Mouse (Mus musculus) urinary bladder, adult 2 months (tissue): ENCODE data around the gene Cd80. TPM values are rescaled to one million over a fixed set of nuclear protein-coding genes. Genes with fewer than 3 reads are reported as not detected.
"Not testable (repeated sequence)": the region's sequence is repeated elsewhere in the genome, so short reads cannot be mapped to it uniquely, and the experiment has no call there.

ENCODE experiments used
- DNase-seq: peaks from one replicate; pipeline ENCODE4 v3.0.0; 2022; ENCODE audit warnings: low spot score
- polyA plus RNA-seq: library from polyadenylated mRNA; depleted of rRNA; stranded (reverse); fragments of >200 nt; gene quantifications from 2 replicates; pipeline ENCODE4 v1.2.3, GENCODE M21; 2012; rRNA removed

Cd80 gene
- 1.8 and 2.4 TPM in 2 replicates for polyA plus RNA-seq

DNA sequence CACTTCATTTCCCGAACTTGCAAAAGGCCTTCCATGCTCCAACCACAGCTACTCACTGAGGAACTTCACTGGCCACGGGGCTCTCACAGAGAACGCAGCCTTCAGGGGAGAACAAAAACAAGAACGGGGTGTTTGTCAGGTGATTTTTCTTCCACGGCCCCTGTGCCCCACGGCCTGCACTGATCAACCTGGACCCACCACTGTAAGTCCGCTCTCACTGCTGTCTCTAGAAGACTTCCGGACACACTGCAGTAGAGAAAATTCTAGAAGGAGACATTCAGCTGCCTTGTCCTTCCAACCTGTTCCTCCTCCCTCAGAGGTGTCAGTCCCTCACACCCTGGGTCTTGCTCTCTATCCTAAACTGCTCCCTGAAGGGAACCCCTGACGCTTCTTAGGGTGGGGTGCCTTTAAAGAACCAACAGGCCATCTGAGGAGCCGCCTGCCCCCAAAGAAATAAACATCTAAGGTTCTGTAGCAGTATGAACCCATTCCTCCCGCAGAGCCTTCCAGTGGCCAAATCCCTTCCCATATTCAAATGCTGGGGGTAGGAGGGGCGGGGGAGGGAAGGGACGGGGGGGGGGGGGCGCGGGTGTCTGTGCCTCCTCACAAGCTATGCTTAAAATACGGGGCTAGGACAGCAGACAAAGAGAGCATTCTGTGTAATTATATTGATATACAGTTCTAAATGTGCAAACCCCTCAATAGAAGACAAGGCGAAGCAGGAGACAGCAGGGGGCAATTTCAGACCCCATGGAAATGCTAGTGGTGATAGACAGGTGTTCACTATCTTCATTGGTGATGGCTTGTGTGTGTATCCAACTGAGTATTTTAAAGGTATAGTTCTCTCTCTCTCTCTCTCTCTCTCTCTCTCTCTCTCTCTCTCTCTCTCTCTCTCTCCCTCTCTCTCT is at the start of gene Cd80:
Cd80 (plus strand) TSS at position 51 of the 908 bp plus-strand sequence.
- no peak for DNase-seq

DNA sequence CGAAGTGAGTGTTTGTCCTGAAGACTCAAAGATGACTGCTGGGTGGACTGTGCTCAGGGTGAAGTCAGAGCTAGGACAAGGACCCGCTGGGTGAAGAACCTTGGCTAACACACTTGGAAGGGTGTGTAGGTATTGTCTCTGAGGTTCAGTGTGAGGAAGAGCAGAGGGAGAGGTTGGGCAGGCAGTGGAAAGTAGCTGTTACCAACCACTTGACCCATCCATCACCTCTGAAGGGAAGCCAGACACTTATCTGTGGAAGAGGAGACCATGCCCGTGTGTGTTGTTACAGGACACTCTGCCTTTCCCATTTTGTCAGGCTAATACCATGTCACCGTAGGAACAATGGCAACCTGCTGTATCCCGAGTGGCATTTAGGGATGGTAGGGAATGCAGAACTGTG is 49.1 kb upstream of the Cd80 start:
- no peak for DNase-seq

DNA sequence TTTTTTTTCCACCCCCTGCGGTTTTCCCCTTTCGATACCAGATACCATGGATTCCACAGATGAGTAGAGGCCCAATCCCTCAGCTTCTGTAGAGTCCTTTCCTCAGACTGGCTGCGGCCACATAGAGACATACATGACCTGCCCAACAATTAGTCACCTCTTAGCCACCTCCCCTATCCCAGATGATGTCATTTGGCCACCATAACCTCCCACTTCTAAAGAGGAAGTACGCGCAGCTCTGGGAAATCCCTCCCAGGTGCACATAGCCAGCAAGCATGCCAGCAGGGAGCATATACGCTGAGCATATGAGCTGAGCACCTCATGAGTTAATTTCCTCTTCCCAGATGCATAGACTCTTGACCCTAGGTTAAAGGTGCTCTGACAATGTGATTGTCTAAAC is 48.7 kb upstream of the Cd80 start:
- DNase-seq: no peak

DNA sequence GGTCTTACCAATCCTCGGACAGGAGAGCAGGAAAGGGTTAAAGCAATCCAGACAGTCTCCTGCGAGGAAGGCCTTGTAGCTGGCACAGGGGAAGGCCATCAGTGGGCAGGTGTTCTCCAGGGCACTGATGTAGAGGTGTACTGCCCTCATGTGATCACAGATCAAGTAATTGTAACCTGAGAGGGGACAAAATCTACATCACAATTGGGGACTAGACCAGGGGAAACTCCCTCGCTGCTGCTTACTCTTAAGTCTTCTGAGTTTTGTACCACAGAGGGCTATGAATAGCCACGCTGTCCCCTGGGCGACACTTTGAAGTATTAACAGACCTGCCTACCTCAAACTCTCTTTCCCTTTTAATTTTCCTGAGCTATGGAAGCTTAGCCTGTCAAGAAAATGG is 47.8 kb upstream of the Cd80 start:
- DNase-seq: no peak

DNA sequence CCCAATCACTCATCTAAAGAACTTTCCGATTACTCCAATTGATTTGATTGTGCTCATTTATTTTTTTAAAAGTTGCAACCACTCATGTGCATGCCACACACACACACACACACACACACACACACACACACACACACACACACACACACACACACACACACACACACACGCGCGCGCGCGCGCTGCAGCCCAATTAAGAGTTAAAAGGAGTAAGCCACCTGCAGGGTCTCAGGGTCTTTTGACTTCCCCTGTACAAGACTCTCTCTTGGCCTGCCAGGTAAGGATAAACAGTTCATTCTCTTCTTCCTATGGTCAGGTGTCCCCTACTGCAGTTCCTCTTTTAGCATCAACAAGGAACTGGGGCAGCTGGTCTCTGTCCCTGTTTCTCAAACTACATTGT is 46.9 kb upstream of the Cd80 start:
- no peak for DNase-seq

DNA sequence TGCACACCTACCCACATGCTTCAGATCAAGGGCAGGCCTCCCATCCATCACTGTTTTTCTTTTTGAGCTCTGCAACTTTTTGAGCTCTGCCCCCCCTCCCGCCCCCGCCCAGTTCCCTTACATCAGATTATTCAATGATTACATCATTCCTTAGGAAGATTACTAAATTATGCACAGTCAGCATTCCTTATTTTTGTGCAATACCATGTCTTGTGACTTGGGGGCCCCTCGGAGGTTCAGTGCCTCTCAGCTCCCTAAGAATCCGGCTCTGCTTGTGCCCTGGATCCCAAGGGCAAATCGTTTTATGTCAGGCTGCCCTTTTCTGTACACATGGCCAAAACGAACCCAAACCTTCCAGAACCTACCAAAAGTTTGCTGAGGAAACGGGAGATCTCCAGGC is 40.4 kb upstream of the Cd80 start:
- DNase-seq: no peak

DNA sequence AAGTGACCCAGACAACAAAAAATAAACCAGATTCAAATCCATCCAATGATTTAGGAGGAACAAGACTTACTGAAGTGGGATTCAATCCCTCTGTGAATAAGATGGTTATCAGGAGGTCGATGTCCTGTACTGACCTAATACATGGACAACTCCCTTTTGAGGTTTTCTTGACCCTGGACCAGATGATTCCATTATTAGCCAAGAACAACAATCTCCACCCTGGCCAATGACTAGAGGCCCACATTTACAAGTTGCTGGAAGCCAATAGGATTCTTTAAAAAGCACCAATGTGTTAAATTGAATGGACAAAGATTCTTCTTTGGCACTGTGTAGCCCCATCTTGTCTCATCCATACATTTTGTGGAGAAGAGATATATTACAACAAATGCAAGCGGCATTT is 30.0 kb upstream of the Cd80 start:
- no peak for DNase-seq

DNA sequence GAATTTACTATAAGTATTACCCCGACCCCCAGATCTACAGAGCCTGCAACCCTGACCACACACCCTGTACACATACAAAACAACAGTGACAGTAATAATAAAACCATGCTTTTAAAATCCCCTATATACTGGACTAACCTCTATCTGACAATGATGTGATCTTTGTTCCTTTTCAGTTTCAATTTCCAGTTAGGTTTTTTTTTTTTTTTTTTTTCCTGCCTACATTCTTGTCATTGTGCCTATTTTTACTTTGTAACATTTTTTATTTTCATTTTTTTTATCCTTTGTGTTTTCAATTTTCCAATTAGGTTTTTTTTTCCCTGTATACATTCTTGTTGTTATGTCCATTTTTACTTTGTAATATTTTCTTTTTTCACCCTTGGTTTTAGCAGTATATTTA is 29.6 kb upstream of the Cd80 start:
- DNase-seq: no peak

DNA sequence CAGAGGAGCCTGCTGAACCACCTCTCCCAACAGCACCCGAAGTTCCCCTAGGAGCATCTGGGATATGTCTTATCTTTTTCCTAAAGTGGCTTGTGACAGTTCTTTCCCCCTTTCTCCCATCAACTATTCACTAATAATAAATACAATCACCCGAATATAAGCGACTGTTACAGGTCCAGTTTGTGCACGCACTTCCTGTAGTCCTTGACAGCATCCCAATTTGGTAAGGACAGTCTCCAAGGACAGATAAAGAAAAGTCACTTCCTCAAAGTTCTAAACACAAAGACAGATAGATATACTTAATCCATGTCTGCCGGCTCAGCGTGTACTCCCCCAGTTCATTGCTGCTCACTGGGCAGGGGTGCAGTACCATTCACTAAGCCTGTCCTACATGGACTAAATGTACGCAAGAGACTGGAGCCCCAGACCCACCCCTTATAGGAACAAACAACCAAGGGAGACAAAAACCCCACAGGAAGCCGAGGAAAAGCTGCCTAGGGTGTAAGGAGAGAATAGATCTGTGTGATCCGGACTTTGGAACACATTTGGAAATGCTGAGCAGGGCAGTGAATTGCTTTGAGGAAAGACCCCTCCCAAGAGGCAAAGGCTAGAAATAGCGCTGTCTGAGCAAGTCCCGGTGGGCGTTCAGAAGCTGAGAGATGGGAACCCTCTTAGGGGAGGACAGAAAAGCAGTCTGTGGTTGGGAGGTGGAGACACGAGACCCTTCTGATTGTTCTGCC is 23.7 kb upstream of the Cd80 start:
- DNase-seq: no peak

DNA sequence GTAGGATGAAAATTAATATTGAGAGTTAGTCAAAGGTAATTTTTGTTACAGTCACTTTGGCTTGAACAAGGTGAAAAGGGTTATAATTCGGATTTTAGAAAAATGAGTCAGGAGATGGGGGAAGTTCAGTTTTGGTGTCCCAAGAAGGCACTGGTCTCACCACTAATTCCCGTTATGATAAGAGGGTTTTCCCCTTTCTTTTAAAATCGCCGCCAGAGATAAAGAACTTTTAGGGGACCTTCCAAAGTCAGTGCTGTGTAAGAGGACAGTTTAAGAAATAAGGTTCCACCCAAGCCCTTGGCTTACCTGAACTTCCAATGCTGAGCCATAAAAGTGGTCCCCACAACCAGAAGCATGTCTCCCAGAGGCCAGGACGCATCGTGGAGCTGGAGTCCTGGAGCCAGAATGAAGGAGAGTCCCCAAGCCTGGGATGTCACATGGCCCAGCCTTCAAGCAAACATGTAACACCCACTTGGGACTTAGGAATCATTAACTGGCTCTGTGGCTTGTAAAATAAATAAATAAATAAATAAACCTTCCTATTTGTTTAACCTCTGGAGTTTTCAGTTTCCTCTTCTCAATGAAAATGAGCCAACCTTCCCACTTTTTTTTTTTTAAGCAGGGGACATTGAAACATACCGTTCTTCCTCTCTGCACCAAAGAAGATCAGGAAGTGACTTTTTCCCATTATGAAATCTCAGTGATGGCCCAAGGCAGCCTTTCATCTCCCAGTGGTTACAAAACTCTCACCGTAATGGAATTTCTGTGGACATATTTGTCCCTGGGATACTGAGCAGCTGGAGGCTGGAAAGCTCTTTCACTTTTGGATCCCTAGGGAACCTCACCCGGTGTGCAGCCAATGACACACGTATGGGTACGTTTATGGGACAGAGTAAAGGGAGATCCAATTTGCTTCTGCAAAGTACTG is 22.6 kb upstream of the Cd80 start, which contains the start of gene Pla1a:
Pla1a (minus strand) TSS at position 648 of the 928 bp plus-strand sequence.
- no peak for DNase-seq

DNA sequence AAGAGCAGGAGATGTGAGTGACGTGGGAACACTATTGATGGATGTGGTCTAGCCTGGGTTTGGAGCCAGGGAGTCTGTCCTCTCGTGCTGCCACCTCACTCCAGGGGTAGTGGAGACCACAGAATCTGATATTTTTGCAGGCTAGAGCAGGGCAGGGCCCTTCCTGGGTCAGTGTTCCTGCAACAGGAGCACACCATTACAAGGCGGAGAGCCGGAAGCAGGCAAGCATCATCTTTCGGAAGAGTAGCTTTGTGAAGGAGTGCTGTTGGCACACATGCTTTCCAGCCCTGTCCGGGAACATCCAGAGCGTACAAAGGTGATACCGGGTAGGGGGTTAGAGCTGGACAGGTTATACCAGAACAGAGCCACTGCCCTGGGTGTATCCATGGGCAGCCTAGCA is 21.8 kb upstream of the Cd80 start:
- no peak for DNase-seq

DNA sequence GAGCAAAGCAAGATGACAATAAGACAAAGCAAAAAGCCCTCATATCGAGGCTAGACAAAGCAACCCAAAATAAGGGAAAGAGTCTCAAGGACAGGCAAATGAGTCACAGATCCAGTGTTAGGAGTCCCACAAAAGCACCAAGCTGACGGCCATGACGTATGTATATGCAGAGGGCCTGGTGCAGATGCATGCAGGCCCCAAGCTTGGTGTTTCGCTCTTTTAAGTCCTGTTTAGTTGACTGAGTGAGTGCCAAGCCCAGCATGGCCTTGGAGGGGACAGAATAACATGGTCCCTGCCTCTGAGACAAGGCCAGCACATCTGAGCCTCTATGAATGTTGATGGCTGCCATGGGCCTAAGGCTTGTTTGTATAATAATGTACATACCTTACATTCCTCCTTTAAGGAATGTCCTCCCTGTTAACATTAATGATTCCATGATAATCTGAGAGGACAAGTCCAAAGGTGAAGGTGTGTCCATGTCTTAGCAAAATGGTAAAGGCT is 21.0 kb upstream of the Cd80 start:
- DNase-seq: no peak

DNA sequence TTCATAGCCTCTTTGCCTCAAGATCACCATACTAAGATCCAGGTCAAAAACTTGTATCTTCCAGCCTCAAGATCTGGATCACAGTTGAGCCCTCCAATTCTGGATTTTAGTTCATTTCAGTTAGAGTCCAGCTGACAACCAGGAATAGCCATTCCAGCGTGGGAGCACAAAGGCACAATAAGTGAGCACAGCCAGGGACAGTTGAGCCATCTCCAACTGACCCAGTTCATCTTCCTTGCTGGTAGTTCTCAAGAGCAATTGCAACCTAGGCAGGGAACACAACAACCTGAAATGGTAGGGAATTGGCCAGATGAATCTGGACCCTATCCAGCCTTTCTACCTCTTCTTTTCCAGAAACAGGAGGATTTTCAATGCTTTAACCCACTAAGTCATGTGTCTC is 16.2 kb upstream of the Cd80 start:
- DNase-seq: no peak

DNA sequence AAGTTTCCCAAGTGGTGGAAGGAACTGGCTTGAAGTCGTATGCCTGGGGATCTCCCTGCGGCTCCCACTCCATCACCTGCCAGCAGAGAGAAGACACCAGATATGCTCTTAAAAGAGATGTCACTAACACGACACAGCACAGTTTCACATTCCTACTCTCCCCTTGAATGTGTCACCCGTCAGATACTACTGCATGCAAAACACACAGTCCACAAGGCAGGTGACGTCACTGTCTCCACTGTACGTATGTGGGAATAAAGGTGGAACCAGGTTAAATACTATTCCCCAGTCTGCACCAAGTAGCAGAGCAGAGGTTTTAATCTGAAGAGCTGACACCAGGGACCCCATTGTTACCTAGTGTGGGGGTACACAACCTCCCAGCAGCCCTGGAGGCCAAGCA is 15.0 kb upstream of the Cd80 start:
- no peak for DNase-seq

DNA sequence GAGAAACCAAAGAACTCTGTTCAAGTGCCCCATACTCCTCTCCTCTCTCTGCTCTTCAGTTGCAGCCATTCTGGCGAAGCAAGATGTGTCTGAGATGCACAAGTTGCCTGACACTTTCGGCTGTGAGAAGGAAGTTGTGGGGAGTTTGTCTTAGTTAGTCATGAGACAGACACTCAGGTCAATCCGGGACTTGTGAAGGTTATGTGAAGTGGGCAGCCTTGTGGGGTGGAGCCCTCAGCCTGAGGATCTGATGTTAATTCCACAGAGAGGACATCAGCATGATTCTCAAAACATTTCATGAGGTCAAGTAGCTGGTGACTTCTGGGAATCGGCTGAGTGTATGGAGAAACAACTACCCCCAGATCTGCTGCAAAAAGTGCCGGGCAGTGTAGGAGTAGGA is 13.8 kb upstream of the Cd80 start:
- DNase-seq: no peak

DNA sequence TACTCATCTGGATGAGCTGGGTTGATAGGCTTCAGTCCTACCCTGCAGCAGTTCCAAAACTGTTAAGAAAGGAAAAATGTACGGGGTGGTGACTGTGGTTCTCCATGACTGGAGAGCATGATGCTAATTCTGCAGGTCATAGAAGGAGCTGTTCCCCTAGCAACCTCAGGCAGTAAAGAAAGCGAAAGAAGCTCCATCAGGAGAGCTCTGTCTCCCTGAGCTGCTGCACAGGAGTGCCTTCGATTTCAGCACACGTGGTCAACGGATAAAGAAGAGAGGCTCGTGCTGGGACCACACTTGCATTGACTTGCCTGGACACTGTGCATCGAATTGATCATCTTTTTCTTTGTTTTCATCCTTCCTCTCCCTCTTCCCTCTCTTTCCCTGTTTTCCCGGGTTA is 13.1 kb upstream of the Cd80 start:
- DNase-seq: no peak

DNA sequence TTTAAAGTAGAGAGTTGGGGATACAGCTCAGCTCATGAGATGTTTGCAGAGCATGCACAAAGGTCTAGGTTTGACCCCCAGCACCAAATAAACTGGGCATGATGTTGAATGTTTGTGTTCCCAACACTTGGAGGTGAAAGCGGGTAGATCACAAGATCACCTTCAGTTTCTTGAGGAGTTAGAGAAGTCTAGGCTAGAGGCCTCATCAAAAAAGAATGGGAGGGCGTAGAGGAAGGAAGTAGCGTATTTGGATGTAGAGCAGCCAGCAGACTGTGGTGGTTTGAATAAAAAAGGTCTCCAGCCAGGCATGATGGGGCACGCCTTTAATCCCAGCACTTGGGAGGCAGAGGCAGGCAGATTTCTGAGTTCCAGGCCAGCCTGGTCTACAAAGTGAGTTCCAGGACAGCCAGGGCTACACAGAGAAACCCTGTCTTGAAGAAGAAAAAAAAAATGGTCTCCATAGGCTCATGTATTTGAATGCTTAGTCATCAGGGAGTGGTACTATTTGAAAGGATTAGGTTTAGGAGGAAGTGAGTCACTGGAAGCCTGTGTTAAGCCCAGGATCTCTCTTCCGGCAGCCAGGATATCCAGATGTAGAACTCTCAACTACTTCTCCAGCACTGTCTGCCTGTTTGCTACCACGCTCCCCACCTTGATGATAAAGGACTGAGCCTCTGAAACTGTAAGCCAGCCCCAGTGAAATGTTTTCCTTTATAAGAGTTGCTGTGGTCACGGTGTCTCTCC is 11.5 kb upstream of the Cd80 start:
- no peak for DNase-seq

DNA sequence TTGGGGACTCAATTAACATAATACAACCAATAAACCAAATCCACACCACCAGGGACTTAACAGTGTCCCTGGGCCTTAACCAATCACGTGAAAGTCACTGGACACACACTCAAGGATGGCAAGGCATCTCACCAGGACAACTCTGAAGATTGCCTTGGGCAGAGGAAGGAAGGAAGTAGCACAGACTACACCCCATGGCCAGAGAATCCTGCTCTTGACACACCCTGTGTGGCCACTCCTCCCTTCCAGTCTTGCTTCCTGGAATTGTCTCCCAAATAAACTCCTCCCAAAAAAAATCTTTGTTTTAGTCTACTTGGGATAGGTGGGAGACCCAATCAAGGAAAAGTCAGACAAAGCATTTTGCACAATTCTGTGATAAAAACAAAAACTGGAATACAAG is 10.3 kb upstream of the Cd80 start:
- no peak for DNase-seq

DNA sequence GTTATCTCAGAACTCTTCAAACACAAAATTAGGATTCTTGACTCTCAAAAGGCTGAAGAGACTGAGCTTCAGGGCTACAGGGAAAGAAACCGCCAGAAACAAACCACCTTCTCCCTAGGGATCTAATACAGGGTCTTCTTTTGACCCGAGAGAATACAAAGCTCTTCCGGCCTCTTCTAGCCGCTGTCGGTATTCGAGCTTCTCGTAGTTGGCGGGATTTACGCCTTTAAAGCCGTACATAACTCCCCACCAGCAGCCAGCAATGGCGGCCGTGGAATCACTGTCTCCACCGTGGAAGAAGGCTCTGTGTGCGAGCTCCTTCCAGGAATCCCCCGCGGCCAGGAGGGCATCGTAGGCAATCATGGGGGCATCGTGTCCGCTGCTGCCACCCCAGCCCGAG is 9.8 kb upstream of the Cd80 start:
- DNase-seq: no peak

DNA sequence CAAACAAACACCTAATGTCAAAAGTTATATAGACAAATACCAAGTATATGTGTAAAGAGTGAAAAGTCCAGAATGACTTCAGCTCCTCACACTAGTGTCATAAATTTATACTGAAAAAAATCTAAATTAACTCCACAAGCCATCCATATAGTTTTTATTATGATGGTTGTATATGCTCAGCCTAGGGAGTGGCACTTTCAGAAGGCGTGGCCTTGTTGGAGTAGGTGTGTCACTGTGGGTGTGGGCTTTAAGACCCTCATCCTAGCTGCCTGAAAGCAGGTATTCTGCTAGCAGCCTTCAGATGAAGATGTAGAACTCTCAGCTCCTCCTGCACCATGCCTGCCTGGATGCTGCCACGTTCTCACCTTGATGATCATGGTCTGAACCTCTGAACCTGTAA is 9.2 kb upstream of the Cd80 start:
- not testable (repeated sequence) for DNase-seq

DNA sequence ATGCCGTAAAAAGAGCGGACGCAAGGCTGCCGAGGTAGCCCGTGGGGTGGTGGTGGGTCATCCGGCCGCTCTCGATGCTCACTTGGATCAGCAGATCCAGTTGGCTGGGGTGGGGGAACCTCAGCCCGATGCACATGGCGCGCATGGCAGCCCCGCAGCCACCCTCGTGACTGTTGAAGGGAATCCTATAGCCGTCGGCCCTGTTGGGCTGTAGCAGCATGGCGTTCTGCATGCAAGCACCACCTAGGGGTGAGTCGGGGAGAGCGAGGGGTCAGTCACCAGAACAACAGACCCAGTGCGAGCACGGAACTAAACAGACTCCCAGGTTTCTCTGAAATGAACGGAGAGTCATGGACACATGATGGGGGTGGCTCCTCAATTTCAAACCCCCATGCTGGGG is 8.0 kb upstream of the Cd80 start:
- DNase-seq: no peak
